Mouse (Mus musculus) stomach, postnatal 0 days (tissue): ENCODE measurements at regions not wholly inside any gene's neighbourhood (a gene's known extent, or its start where the extent isn't known, plus 50 kb on each side); places are given as distances from the start of the nearest gene placed in this dataset.

Experiments
- ATAC-seq: fragments of 200-750 bp; cut with Nextera tagmentation; 2 replicates; pipeline ENCODE4 v1.8.0; 2017; ENCODE audit not compliant: low FRiP score, low TSS enrichment
- DNase-seq: peaks from one replicate; pipeline ENCODE4 v3.0.0-alpha.2; 2016; ENCODE audit warnings: low spot score
- H3K27ac ChIP-seq: fragments of 300-500 bp; sonication (generic); replicated peaks from 2 replicates; pipeline ENCODE4 v1.5.1; 2014; ENCODE audit warnings: mild to moderate bottlenecking, control low read depth
- H3K27me3 ChIP-seq: fragments of 300-500 bp; sonication (generic); 2 replicates; pipeline ENCODE4 v1.6.1; 2014; ENCODE audit warnings: low read length; ENCODE audit not compliant: control insufficient read depth, insufficient read depth
- H3K36me3 ChIP-seq: fragments of 300-500 bp; sonication (generic); 2 replicates; pipeline ENCODE4 v1.6.1; 2014; ENCODE audit warnings: low read length, mixed read lengths; ENCODE audit not compliant: control insufficient read depth, insufficient read depth
- H3K4me1 ChIP-seq: fragments of 300-500 bp; sonication (generic); replicated peaks from 2 replicates; pipeline ENCODE4 v1.6.1; 2014; ENCODE audit warnings: antibody characterized with exemption; ENCODE audit not compliant: control insufficient read depth, insufficient read depth
- H3K4me2 ChIP-seq: fragments of 300-500 bp; sonication (generic); replicated peaks from 2 replicates; pipeline ENCODE4 v1.6.1; 2014; ENCODE audit warnings: low read depth, mild to moderate bottlenecking, control low read depth, moderate library complexity
- H3K4me3 ChIP-seq: fragments of 300-500 bp; sonication (generic); 2 replicates; pipeline ENCODE4 v1.5.1; 2014; ENCODE audit warnings: low read depth, low read length, control low read depth
- H3K9ac ChIP-seq: fragments of 300-500 bp; sonication (generic); 2 replicates; pipeline ENCODE4 v1.6.1; 2014; ENCODE audit warnings: mild to moderate bottlenecking, low read length, control low read depth, mixed read lengths
- H3K9me3 ChIP-seq: fragments of 300-500 bp; sonication (generic); 2 replicates; pipeline ENCODE4 v1.6.1; 2016; ENCODE audit warnings: low read length; ENCODE audit not compliant: control insufficient read depth
- CTCF ChIP-seq: IDR thresholded peaks from 2 replicates; pipeline ENCODE4 v1.5.1; 2016; ENCODE audit warnings: antibody characterized with exemption, low read depth, mild to moderate bottlenecking, moderate library complexity
- EP300 ChIP-seq: optimal IDR thresholded peaks from 2 replicates; pipeline ENCODE3; 2016; ENCODE audit warnings: antibody characterized with exemption
- WGBS: fragments of 180-500 bp; shearing (Covaris S2); extraction: QIAGEN DNeasy Blood & Tissue Kit; methylation state at CpG from one replicate; pipeline ENCODE4 v1.1.7; 2014; 5-methylcytosine and 5-hydroxymethylcytosine counted together

DNA sequence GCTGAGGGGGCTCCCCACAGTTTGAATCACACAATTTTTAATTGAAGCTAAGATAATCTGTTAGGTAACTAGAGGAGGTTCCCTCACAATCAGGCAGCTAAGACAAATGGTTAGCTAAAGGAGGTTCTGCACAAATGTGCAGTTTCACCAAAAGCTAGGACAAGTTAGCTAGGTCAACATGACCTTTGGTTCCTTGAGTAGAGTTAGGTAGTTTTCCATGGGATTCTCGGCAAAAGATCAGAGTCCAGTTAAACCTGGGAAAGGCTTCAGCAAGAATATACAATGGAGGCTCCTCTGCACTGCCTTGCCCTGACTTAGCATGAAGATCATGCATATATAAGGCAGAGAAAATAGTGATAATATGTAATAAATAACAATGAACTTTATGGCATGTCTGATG lies 374.2 kb downstream of the 1190002N15Rik start:
- ATAC-seq (no peak), DNase-seq (no peak)
- Histone ChIP-seq H3K36me3 (no peaks in the 10 kb centered on the region), H3K4me3 (no peak overlapping the region), H3K27ac (no peak overlapping the region), H3K9ac (no peak overlapping the region), H3K4me2 (no peak overlapping the region), H3K4me1 (no peaks in the 10 kb centered on the region), H3K9me3 (no peaks in the 10 kb centered on the region), H3K27me3 (no peaks in the 10 kb centered on the region)
- WGBS = 78% methylated on average over 1 of the region's 1 CpGs
- TF ChIP-seq CTCF (no peak), EP300 (no peak)

DNA sequence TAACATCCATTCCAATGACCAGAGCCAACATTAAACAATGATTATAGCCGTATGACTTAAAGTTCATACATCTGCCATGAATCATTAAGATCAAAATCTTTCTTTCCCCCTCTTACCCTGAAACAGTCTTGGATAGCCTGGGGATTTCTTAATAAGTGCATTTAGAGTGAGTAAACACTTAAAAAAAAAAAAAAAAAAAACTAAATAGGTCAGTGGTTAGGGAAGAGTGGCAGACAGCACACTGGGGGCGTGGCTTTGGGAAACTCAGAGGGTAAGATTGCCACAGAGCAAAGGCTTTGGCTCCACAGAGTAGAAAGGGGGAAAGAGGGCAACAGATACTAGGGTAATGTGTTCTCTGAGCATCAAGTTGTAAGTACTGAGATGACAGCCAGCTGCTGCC lies 382.3 kb downstream of the 1190002N15Rik start:
- H3K4me2 ChIP-seq = no peak overlapping the region
- ATAC-seq (no peak), DNase-seq (no peak)
- TF ChIP-seq CTCF (no peak), EP300 (no peak)
- no peaks in the 10 kb centered on the region for H3K36me3 ChIP-seq
- H3K27ac ChIP-seq = no peak overlapping the region
- H3K27me3 ChIP-seq = no peaks in the 10 kb centered on the region
- WGBS = 42% methylated on average over 2 of the region's 2 CpGs
- no peaks in the 10 kb centered on the region for H3K4me1 ChIP-seq
- H3K9ac ChIP-seq = no peak overlapping the region
- no peaks in the 10 kb centered on the region for H3K9me3 ChIP-seq
- H3K4me3 ChIP-seq = no peak overlapping the region

DNA sequence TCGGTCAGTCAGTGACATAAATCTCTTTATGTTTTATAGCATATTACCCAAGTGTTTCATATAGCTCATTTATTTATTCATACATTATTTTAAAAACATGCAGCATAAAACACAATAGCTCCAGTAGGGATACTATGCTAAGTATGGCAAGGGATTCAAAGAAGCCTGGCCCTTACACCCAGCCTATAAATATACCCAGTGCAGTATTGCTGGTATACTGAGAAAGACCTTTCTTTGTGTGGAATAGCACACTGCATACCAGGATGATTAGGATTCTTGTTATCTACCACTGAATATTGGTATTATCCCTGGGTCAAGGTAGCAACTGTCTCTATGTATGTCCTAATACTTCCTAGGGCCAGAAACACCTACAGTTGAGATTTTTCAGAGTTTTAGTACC lies 389.4 kb downstream of the 1190002N15Rik start:
- TF ChIP-seq EP300 (no peak), CTCF (no peak)
- no peak for ATAC-seq

DNA sequence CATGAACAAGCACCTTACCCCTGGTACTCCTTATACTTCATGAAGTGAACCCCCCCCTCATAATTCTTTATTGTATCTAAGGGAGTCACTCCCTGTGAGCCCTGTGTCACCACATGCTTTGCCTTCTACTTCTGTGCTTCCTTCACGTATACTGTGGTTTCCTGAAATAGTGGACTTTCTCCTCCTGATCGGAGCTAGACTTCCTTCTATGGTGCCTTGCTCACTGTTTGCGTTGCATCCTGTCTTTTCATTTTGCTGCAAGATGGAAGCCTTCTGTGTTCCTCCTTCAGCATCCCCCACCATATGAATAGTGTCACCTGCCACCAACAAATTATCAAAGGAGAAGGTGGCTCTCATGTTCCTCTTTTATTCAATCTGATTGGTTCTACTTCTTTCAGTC lies 391.1 kb downstream of the 1190002N15Rik start:
- H3K4me3 ChIP-seq = no peak overlapping the region
- H3K9me3 ChIP-seq = no peaks in the 10 kb centered on the region
- no peaks in the 10 kb centered on the region for H3K36me3 ChIP-seq
- H3K27ac ChIP-seq = no peak overlapping the region
- DNase-seq (no peak), ATAC-seq (no peak)
- no peak overlapping the region for H3K9ac ChIP-seq
- no peak overlapping the region for H3K4me2 ChIP-seq
- no peak for TF ChIP-seq EP300
- no peak for TF ChIP-seq CTCF
- 90% methylated on average over 3 of the region's 3 CpGs for WGBS
- H3K4me1 ChIP-seq = no peaks in the 10 kb centered on the region
- H3K27me3 ChIP-seq = no peaks in the 10 kb centered on the region

More for the DNA sequence above, 389.4 kb downstream of the 1190002N15Rik start:
- no peak overlapping the region for H3K4me3 ChIP-seq
- no peak overlapping the region for H3K27ac ChIP-seq
- no peaks in the 10 kb centered on the region for H3K27me3 ChIP-seq
- no peak overlapping the region for H3K4me2 ChIP-seq
- 70% methylated on average over 1 of the region's 1 CpGs for WGBS
- H3K9me3 ChIP-seq = no peaks in the 10 kb centered on the region
- no peak overlapping the region for H3K9ac ChIP-seq
- no peaks in the 10 kb centered on the region for H3K4me1 ChIP-seq
- H3K36me3 ChIP-seq = no peaks in the 10 kb centered on the region
- DNase-seq = no peak

DNA sequence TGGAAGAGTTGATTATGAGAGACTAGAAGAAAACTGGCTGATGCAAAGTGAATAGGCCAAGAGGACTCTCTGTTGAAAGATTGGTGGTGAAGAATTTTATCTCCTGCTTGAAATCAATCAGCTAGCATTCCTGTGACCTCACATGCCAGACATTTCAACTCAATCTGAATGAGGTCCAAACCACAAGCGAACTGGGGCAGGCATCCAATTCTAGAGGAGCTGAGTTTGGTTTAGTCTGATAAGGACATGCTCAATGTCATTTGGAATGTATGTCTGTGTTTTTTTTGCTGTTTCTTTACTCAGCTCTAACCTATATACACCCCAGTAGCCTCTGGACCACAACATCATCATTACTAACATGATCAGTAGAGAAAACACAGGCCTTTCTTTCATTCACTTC lies 401.4 kb downstream of the 1190002N15Rik start:
- Histone ChIP-seq H3K27ac (no peak overlapping the region), H3K9me3 (no peaks in the 10 kb centered on the region), H3K4me1 (no peaks in the 10 kb centered on the region), H3K4me3 (no peak overlapping the region), H3K4me2 (no peak overlapping the region), H3K36me3 (no peaks in the 10 kb centered on the region), H3K9ac (no peak overlapping the region), H3K27me3 (no peaks in the 10 kb centered on the region)
- ATAC-seq = no peak
- DNase-seq = no peak
- 31% methylated on average over 1 of the region's 1 CpGs for WGBS
- no peak for TF ChIP-seq EP300
- TF ChIP-seq CTCF = no peak

DNA sequence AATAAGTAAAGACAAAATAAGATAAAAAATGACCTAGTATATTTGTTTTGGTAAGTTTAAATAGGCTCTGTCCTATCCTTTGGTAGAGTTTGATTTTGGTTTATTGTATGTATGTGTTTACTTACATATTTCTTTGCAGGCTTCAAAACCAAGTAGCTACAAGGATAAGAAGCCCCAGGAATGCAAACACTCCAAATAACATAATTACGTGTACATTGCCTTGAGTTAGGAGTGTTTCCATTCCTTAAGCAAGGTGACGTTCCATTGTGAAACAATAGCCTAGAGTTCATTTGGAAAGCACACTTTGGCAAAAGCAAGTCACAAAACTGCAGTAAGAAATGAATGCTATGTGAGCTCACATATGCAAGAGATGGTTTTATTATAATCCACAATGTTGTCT lies 404.2 kb downstream of the 1190002N15Rik start:
- DNase-seq (no peak), ATAC-seq (no peak)
- Histone ChIP-seq H3K4me2 (no peak overlapping the region), H3K4me3 (no peak overlapping the region), H3K27ac (no peak overlapping the region), H3K27me3 (no peaks in the 10 kb centered on the region), H3K4me1 (no peaks in the 10 kb centered on the region), H3K9ac (no peak overlapping the region), H3K9me3 (no peaks in the 10 kb centered on the region), H3K36me3 (no peaks in the 10 kb centered on the region)
- no peak for TF ChIP-seq CTCF
- TF ChIP-seq EP300 = no peak
- WGBS = 59% methylated on average over 2 of the region's 2 CpGs

DNA sequence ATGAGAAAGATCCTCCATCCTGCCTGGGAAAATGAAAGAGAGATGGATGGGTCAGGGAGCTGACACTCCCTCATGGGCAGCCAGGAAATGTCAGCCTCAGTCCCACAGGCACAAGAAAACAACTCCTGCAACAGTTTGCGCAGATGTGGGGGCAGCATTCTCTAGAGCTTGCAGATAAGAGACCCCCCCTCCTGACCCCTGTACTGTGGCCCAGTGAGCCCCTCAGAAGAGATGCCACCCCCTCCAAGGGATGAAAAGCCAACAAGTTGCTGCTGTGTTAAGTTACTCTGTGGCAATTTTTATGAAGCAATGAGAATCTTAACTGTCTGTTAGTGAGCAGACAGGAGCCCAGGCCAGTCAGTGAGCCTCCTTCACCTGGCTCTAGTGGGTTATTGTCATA lies 406.5 kb downstream of the 1190002N15Rik start:
- ATAC-seq = no peak
- TF ChIP-seq CTCF (no peak), EP300 (no peak)
- Histone ChIP-seq H3K9ac (no peak overlapping the region), H3K4me3 (no peak overlapping the region), H3K27ac (no peak overlapping the region), H3K9me3 (no peaks in the 10 kb centered on the region), H3K27me3 (no peaks in the 10 kb centered on the region), H3K4me1 (no peaks in the 10 kb centered on the region), H3K36me3 (no peaks in the 10 kb centered on the region), H3K4me2 (no peak overlapping the region)
- 74% methylated on average over 1 of the region's 1 CpGs for WGBS
- DNase-seq = no peak
